In genomic region chr17:89654089-89654813, GRCm38 (mm10) we compare ENCODE assay signal across 8 mouse cellular contexts.
DNase-seq lines count a peak whose midpoint lies in the region; TF ChIP-seq lines count a peak whose summit lies in the region.

No protein-coding gene starts in this region.

- TF ChIP-seq POLR2A in MEL (IDR thresholded peaks at IDR 0.05; ENCODE audit: control insufficient read depth in 1 of 2, insufficient read depth in 1 of 2, low read depth in 1 of 2, low read length in 2 of 2, poor library complexity in 1 of 2): no peak

- H3K9ac ChIP-seq in MEL (ENCODE audit: control insufficient read depth, low read depth, low read length, poor library complexity, severe bottlenecking): no peak overlapping the region

- TF ChIP-seq EP300 in MEL (IDR thresholded peaks at IDR 0.05; ENCODE audit: low read depth in 1 of 2, low read length in 2 of 2): no peak

- no peaks in the 10 kb centered on the region for H3K27me3 ChIP-seq in MEL (ENCODE audit: control insufficient read depth in 1 of 2, insufficient read depth in 2 of 2, low read length in 2 of 2)

- no peaks in the 10 kb centered on the region for H3K36me3 ChIP-seq in MEL (ENCODE audit: control insufficient read depth in 1 of 2, insufficient read depth in 2 of 2, low read length in 2 of 2)

- H3K4me1 ChIP-seq in MEL (ENCODE audit: control insufficient read depth in 1 of 2, insufficient read depth in 2 of 2, low read length in 2 of 2): no peaks in the 10 kb centered on the region

- H3K9me3 ChIP-seq in MEL (replicated peaks; ENCODE audit: insufficient read depth, low read length): no peaks in the 10 kb centered on the region

- H3K27ac ChIP-seq in MEL (ENCODE audit: control insufficient read depth, low read depth, low read length): no peak overlapping the region

- TF ChIP-seq CTCF in MEL (IDR thresholded peaks at IDR 0.05 in 2 of 3, conservative IDR thresholded peaks at IDR 0.05 in 1 of 3; ENCODE audit: control insufficient read depth in 1 of 3, insufficient read depth in 1 of 3, low read depth in 2 of 3, low read length in 3 of 3, poor library complexity in 1 of 3, severe bottlenecking in 1 of 3): peak; percentile 43 to 71 (median 49); a peak in 5 of 6 replicates

- no peak overlapping the region for H3K4me3 ChIP-seq in MEL (ENCODE audit: control insufficient read depth in 1 of 2, insufficient read depth in 1 of 2, low read depth in 2 of 2, low read length in 2 of 2)

- peak; percentile 61 for TF ChIP-seq RAD21 in MEL (IDR thresholded peaks at IDR 0.05; ENCODE audit: low read depth, low read length)

- DNase-seq in 3T3-L1 (ENCODE audit: low read depth, low spot score) (peak; percentile 65), MEL (ENCODE audit: low read depth, low spot score) (peak; percentile 46)
- DNase-seq in cerebellum, postnatal 10 days: peak; percentile 91 to 96
- peak; percentile 14 to 60 for DNase-seq in frontal cortex, postnatal 25 days (ENCODE audit: low spot score in 2 of 2)
- peak; percentile 29 to 46 for DNase-seq in kidney, postnatal 36 days
- peak; percentile 17 for DNase-seq in lung, postnatal 36 days
- peak; percentile 3 for DNase-seq in skeletal muscle tissue, adult 2 months (ENCODE audit: low read depth, low spot score)
- DNase-seq in thymus, postnatal 36 days: no peak

- no peaks in the 10 kb centered on the region for H3K79me2 ChIP-seq in MEL (ENCODE audit: control insufficient read depth, insufficient read depth, low read length, poor library complexity)

TF ChIP-seq in MEL, 35 proteins besides CTCF, POLR2A, EP300 and RAD21:
- TF ChIP-seq SIN3A (IDR thresholded peaks at IDR 0.05; ENCODE audit: low read length): no peak
- TF ChIP-seq NRF1 (IDR thresholded peaks at IDR 0.05; ENCODE audit: insufficient read depth, low read depth, low read length, poor library complexity, severe bottlenecking): no peak
- TF ChIP-seq ZC3H11A (IDR thresholded peaks at IDR 0.05; ENCODE audit: low read depth, low read length): peak; percentile 63
- peak; percentile 82 for TF ChIP-seq SMC3 (IDR thresholded peaks at IDR 0.05; ENCODE audit: low read depth, low read length)
- no peak for TF ChIP-seq GABPA (IDR thresholded peaks at IDR 0.05; ENCODE audit: low read depth, low read length)
TF ChIP-seq in MEL: peak in this region for 2.

Comparison
In these comparisons a context has a peak if more than half of its experiments do, and no peak if none do; other contexts are left out.
1. DNase-seq: peak in 3T3-L1 (single experiment), MEL (single experiment), cerebellum, postnatal 10 days (2 of 2), frontal cortex, postnatal 25 days (2 of 2), kidney, postnatal 36 days (2 of 2), lung, postnatal 36 days (single experiment) and skeletal muscle tissue, adult 2 months (single experiment); none in thymus, postnatal 36 days (0 of 2).